Mouse (Mus musculus) cerebellum, adult 9-10 months (tissue): Measurements from ENCODE around the gene Zfp148.
A peak's percentile ranks its signal among the peaks of the same experiment; 100 is the strongest.

ENCODE experiments used
- DNase-seq: peaks from one replicate; pipeline ENCODE4 v3.0.0; 2022

Zfp148 gene

DNA sequence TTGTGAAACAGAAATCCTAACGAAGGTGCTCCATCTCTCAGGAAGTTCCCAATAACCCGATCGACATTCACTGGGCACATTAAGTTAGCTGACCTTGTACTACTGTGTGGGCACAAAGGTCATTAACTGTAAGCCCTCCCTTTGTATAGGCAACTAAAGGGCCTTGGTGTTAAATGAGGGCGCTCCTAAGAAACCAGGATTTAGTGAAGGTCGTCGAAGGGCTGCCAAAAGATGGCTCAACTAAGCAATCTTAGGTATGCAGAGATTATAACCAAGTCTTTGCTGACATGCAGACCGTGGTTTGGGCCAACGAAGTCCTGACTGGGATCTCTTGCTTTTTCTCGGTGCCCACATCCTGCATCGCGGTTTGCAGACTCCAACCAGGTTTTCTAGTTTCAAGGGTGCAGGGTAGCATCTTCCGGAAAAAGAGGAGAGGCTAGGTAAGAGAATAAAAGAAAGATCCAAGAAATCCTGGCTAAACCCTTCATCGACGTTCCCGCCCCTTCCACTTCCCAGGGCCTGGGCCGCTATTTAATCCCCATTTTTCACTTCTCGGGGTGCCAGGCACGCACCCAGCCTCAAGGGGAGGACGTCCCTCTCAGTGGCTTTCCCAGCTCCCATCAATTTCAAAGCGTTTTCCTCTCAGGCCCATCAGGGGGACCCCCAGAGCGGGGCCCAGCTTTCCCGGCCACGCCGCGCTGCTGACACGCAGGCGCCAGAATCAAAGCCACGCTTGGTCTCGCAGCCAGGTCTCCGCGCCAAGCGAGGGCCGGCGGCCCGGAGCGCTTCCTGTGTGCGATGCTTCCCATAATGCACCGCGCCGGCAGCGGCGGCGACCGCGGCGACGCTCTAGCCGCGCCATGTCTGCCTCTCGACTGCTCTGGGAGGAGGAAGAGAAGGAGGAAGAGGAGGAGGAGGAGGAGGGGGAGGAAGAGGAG is at the start of gene Zfp148:
Gene Zfp148 (plus strand): TSS at position 893 of the 938 bp plus-strand sequence.
- peak; percentile 91 for DNase-seq

DNA sequence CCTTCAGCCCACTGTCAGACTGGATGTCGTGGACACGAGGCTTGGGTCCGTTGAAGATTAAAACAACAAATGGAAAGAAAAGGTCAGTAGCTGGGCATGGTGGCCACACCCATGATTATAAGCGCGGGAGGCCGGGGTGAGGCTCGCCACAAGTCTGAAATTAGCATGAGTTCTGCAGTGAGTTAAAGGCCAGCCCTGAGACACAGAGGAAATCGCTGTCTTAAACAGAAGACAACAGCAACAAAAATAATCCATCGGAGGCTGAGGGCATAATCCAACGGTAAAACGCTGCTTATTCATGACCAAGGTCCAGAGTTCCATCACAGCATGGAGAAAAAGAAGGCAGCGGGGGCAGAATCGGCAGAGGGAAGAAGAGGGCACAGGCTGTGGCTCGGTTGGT is 47.6 kb upstream of the Zfp148 start:
- DNase-seq = no peak

DNA sequence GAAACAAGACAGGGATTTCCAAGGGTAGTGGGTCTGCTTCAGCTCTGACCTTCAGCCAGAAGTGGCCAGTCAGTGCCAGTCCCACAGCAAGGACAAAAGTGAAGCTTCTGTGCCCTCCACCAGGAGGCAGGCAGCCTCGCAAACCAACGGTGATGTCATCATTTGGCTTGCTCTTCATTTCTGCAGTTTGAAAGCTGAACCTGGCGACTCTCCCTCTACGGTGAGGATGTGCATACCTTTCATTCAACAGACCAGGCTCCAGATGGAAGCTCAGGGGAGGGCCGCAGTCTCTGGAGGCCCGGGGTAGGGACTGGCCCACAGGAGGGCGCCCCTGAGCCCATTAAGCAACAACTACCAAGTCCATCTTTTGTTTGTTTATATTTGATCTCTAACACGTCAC is 43.5 kb upstream of the Zfp148 start:
- DNase-seq = peak; percentile 97

DNA sequence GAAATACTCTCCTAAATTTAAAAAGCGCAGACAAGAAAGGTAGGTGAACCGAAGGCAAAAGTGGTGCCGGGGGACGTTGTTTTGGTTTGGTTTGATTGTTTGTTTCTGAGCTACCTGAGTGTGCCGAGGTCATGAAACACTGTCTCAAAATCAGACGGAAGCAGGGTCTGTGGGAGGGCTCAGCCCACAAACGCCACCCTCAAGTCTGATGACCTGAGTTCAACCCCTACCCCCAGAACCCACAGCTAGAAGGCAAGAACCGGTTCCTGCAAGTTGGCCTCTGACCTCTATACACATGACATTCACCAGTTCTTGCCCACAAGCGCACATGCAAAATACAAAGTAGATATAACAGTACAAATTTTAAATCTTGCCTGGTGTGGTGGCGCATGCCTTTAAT is 43.0 kb upstream of the Zfp148 start:
- no peak for DNase-seq

DNA sequence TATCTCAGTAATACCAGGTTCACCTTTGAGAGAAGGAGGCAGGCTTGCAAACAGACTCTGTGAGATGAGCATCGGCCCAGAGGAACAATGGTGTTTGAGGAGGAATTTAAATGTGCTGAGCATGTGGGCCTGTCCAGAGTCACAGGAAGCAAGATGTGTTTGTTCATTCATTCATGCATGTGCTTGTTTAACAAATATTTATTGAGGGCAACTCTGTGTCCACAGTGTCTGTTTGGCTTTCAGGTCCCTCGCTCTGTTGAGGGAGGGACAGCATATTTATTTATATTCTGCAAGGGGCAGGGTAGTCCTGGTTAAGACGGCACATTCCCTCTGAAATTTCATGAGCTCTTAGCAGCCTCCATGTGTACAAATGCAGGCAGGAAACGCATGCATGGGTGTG is 42.1 kb upstream of the Zfp148 start:
- DNase-seq = peak; percentile 10

DNA sequence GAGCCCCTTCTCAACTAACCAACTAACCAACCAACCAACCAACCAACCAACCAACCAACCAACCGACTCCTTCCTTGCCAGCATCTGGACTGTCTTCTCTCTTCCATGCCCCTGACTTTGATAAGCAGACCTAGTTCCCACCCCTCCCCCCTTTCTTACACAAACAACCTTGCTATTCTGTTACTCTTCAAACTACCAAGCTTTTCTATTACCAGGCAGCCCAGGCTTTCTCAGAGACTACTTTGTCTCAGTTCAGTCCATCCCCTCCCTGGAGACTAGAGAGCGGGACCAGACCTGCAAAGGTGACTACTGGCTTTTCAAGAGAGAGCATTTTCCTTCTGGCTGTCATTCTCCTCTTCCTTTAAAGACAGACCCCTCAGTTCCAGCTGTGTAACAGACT is 41.2 kb upstream of the Zfp148 start:
- DNase-seq = no peak

DNA sequence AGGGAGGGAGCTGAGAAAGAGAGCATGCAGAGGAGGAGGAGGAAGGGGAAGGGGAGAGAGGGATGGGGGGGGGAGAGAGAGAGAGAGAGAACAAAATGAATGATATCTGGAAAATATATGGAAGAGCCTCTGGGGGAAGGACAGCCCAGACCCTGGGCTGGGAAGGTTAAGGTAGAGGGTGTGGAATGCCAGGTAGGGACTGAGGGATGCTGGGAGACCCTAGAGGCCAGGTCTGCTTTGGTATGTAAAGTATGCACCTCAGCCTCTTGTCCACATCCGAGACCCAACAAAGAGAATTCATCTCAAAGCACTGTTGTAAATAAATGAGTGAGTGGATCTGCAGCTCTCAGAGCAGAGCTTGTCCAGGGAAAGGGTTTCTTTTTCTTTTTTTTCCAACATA is 38.3 kb upstream of the Zfp148 start:
- DNase-seq = no peak

DNA sequence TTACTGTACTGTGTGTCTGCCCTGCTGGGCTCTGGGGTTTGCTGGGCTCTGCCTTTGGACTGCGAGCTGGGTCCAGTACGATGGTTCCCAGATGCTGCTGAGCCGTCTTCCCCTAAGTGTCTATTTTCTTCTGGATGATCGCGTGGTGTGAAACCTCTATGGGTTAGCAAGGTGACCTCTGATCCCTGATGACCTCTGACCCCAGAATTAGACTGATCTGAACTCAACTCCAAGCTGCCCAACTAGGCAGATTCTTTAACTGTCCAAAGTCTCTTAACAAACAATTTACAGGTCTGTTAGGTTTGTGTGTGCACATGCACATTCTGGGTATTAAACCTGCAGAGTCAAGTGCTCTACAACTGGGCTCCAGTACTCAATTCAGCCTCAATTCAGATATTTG is 37.5 kb upstream of the Zfp148 start:
- no peak for DNase-seq

DNA sequence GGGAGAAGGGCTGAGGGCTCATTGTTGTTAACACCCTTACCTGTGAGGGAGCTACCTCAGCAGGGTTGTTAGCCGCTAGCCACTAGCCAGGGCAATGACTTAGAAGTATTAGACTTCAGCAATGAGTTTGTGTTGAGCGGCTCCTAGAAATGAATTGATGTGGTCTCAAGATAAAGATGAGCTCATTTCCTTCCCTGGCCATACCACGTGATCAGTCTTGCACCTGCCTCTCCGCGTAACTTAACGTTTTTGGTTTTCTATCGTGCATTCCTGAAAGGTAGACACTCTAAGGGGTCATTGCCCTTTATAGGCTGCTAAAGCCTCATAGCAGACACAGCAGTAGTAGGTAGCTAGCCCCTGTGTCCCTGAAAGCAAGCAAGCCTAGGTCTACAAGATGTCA is 37.0 kb upstream of the Zfp148 start:
- no peak for DNase-seq

DNA sequence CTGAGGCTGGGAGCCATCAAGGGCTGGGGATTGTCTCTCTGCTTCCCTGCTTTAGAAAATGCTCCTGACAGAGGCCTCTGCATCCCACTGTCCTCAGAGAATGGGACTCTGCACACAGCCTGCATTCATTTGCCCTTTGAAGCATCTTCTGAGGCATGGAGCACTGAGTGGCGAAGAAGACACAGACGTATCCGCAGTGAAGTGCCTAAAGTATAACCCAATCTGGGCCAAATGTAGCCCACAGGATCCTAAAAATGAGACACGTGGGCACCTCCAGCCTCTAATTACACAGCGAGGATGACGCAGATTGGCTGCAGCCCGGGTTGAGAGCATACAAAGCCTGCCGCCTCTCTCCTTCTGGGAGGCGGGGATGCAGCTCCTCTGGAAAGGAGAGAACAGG is 36.3 kb upstream of the Zfp148 start:
- DNase-seq = no peak

DNA sequence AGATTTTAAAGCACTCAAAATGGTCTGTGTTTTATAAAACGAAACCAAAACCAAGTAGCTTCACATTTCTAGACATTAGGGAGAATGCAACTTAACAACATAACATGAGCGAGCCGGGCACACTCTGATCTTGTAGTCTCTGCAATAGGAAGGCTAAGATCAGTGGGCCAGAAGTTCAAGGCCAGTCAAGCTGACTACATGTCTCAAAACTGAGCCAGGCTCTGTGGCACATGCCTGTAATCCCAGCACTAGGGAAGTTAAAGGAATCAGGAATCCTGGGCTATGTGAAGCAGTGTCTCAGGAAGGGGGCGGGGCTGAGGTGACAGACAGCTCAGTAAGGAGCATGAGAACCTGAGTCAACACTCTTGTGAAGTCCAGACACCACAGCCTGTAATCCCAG is 35.8 kb upstream of the Zfp148 start:
- DNase-seq = no peak

DNA sequence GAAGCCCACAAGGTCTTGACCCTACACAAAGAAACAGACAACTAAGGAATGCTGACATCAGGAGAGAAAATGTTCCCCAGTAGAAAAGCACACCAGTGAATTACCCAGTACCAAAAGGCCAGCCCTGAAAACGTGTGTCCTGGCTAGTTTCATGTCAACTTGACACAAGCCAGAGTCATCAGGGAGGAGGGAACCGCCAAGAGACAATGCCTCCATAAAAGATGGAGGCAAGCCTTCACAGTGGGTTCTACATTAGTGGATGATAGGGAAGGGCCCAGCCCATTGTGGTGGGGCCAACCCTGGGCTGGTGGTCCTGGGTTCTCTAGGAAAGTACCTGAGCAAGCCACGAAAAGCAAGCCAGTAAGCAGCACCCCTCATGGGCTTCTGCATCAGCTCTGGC is 34.3 kb upstream of the Zfp148 start:
- no peak for DNase-seq

DNA sequence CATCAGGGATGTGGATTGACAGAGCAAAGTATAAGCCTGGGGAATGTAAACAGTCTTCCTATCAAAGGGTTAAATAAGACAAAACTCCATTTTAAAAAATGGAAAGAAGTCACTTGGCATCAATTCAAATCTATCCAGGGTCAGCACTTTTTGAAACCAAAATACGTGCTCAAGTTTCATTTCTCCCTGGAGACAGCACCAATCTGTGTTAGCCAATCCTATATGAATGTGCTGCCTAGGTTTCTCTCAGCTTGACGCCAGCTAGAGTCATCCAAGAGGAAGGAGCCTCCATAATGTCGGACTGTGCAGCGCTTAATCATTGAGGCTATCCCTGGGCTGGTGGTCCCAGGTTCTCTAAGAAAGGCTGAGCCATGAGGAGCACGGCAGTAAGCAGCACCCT is 33.5 kb upstream of the Zfp148 start:
- no peak for DNase-seq

DNA sequence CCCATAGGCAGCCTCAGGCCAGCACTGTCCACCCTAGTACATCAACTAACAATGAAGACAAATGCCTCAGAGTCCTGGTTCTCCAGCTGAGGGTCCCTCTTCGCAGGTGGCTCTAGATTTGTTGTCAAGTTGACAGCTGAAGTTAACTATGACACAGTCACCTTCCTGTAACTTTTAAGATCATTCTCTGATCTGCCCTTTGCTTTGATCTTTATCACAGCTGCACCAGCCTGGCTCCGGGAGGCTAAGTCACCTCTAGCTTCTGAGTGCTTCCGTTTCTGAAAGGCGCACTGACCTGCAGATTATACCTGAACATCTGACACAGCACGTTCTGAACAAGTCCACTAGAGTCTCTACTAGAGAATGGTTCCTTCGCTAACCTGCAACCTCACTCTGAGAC is 22.8 kb upstream of the Zfp148 start:
- no peak for DNase-seq

DNA sequence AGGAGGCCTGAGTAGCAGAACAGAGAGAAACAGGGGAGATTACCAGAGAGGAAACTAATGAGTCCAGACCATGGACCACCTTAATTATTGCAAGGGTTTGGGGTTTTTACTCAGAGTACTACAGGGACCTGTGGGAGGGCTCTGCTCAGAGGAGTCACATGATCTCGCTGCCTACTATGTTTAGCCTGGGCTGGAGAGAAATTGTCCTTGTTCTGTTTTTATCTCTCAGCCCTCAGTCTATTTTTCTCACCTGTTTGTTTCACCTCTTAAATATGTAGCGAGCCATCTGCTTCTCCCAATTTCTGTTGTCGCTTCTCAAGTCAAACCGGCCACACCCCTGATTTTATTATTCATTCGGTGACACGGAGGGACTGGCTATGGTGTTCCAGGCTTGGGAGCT is 14.9 kb upstream of the Zfp148 start:
- no peak for DNase-seq

DNA sequence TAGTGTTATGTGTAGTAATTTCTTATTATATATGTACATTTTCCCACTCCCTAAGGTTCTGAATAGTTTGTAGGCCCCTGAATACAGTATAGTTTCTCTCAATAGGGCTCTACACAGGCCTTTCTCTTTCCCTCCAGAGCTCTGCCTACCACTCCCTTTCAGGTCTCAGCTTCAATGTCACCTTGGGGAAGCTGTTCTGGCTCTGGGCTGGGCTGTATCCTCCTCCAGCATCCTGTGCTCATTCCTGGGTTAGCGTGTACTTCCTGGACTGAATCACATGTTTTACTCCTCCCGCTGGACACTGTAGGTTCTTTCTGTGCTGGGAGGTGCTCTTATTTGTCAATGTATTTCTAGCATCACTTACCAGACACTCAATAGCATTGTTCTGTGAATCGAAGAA is 12.0 kb upstream of the Zfp148 start:
- no peak for DNase-seq

DNA sequence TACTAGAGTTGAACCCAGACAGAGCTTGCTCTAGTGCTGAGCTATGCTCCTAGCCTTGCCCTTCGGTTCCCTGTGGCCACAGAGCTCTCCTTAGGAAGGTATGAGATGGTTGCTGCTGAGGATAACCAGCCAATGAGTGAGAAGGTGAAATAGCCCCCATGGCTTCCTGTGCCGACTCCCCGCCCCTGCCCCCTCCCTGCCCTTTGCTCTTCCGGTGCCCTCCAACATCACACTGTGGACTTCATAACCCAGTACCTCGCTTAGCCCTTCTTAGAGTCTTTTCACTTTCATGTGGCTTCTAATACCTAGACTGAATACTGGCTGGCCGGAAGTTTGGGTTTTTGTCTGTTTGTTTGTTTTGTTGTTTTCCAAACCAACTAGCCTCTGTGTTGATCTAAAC is 9.8 kb upstream of the Zfp148 start:
- DNase-seq = no peak

DNA sequence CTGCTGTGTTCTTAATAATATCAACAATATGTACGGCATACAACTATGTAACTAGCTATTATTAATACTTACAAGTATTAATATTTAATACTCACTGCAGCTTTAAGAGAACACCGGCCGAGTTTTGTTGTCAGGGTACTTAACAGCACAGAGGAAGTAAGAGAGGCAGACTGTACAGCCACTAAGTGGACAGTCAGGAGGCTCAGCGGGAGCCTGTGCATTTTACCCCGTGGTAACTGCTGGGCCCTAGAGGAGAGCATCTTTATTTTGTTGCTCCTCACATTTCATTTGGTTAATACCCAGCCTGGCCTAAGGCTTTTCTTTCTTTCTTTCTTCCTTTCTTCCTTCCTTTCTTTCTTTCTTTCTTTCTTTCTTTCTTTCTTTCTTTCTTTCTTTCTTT is 8.0 kb upstream of the Zfp148 start:
- DNase-seq = no peak

DNA sequence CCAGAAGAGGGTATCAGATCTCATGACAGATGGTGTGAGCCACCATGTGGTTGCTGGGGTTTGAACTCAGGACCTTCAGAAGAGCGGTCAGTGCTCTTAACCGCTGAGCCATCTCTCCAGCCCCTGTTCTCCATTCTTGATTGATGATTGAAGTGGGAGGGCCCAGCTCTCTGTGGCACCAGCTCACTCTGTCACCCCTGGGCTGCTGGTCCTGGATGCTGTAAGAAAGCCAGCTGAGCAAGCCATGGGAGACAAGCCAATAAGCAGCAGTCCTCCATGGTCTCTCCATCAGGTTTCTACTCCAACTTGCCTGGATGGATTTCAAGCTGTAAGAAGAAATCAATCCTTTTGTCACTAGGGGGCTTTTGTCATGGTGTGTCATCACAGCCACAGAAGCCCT is 7.3 kb upstream of the Zfp148 start:
- no peak for DNase-seq

DNA sequence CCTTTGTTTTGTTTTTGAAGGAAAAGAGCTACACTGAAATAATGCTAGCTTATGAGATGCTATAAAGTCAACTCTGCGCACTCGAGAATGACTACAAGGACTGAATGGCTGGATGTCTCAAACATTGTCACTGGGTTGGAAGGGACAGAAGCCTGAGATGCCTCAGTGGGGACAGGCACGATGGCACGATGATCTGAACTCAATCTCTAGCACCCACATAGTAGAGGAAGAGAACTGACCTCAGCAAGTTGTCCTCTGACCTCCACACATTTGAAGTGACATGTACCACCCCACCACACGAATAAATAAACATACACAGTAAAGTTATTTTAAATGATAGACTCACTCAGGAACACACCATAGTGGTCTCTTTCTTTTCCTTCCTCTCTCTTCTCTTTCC is 4.4 kb upstream of the Zfp148 start:
- DNase-seq = no peak

DNA sequence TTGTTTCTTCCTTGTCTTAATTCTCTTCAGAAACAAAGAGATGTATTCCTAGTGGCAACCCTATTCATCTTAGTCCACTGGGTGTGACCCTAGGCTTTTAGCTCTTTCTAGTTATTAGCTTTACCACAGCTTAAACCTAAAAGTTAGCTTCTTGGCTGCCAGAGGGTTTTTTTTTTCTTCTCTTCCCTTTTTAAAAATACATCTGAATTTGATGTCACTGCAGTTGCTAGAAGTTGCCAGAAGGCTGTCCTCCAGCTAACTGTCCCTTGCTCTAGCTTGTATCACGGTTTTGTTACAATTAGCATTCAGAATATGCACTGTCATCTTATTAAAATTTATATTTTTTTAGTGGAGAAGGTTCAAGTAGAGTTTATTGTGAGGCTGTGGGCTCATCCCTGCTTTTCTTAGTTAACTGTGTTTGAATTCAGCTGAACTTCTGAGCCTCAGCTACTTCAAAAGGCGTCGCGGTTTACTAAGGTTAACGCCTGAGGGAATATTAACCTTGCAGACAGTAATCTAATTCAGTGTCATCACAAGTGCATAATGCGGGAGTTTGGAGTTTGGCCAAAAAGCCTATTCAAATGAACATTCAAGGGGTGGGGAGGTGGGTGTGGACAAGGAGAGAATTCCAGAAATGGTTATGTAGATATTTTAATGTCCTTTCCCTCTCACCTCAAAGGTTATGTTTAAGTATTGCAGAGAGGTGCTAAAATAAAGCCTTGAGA is 1.3 kb upstream of the Zfp148 start:
- DNase-seq = no peak

DNA sequence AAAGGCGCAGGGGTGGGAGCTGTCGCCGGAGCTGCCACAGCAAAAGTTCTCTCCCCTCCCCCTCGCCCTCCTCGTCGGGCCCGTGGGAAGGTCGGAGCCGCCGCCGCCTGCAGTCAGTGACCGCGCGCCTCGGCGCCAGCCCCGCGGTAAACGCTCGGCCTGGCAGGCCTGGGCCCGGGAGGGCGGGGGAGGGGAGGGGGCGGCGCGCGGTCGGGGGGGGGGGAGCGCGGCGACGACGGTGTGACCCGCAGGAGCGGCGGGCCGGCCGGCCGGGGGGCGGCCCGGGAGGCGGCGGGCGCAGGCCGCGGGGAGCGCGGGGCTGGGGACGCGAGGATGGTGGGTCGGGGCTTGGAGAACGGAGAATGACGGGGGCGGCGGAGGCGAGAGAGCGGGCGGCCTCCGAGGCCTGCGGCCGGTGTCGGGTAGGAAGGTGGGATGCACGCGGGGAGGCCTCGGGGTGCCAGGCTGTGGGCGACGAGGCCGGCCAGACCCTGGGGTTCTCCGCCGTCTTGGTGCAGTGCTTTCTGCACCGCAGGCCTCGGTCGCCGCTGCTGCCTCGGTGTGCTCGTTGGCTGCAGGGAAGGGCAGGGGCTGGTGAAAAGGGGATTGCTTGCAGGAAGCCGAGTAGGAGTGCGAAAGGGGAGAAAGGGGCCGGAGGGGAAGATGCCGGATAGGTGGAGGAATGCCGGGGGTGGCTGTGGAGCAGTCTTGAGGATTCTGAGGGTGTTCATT is 412 bp downstream of the Zfp148 start:
- peak; percentile 48 for DNase-seq

DNA sequence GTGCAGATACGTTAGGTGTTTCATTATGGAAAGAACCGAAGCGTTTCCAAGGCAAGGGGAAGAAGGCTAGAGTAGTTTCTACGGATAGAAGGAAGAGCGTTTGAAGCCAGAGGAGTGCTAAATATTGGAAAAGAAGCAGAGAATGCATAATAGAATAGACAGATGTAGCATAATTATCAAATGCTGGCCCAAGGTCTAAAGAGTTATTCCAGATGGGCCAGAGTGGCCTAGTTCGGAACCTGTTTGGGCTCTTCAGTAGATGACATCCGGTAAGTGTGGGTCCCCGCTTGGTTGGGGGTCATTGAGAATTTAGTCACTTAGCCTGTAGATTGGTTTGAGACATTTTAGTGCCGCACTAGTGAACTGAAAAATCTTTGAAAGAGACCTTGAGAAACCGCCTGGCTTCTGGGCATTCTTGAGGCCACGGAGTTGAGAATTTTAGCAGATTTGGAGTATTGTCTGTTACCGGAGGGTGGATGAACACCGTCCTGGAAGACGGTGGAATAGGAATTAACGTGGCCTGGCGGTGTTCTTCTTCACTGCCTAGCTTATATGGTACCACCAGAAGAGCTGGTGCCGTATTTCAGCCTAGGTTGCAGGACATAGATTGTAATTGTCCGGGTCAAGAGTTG is 1.1 kb downstream of the Zfp148 start:
- no peak for DNase-seq
